Mouse (Mus musculus): ENCODE results near the gene Acsm1. TPM values are rescaled to one million over a fixed set of nuclear protein-coding genes. Genes with fewer than 3 reads are reported as not detected.
"Not testable (repeated sequence)": the region's sequence is repeated elsewhere in the genome, so short reads cannot be mapped to it uniquely, and the experiment has no call there.

Acsm1 gene
- polyA plus RNA-seq (2015; fragmentation: Nextera tagmentation; extraction: Ambion mirVana), result 15.5 and 16.7 TPM in 2 replicates

DNA sequence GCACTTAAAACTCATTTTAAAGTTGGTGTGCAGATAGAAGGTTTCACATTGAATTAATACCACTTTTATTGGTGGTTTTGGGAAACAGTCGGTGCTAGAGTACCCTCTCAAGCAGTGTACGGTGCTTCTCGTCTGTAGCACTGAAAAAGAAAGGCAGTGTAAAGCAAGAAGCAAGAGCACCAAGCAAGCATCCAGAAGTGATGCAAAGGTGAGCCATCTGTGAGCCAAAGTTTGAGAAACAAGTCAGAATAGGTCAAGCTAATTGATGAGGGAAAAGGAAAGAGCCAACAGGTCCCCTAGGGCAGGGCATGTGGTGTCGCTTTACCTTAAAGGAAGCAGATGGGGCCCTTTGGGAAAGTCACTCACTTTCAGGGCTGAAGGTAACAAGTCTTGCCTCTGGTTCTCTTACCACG, at the start of gene Acsm1:
Acsm1 (plus strand) TSS at position 363 of the 413 bp plus-strand sequence.
- no peak within 1 kb of the TSS for H3K4me2 ChIP-seq (ENCODE audit: low read depth, low read length)
- H3K27ac ChIP-seq (ENCODE audit: low read length), result no peak within 1 kb of the TSS
- H3K36me3 ChIP-seq (ENCODE audit: control insufficient read depth, insufficient read depth), result no peaks in the 10 kb centered on the region
- no peak for ATAC-seq (ENCODE audit: low read depth)
- no peak within 1 kb of the TSS for H3K4me3 ChIP-seq (ENCODE audit: low read depth, low read length)
- H3K9ac ChIP-seq (ENCODE audit: low read depth, low read length), result no peak within 1 kb of the TSS
- no peaks in the 10 kb centered on the region for H3K4me1 ChIP-seq (ENCODE audit: control insufficient read depth, low read depth, low read length)
- H3K27me3 ChIP-seq (ENCODE audit: control insufficient read depth, insufficient read depth, low read depth, low read length), result no peaks in the 10 kb centered on the region
- WGBS (ENCODE audit: insufficient replicate concordance), result 56% methylated on average over 5 of the region's 5 CpGs
- H3K9me3 ChIP-seq (replicated peaks; ENCODE audit: control insufficient read depth, low read length), result no peaks in the 10 kb centered on the region

- no peaks in the 10 kb centered on the region for H3K36me3 ChIP-seq (ENCODE audit: control insufficient read depth, insufficient read depth)
- H3K27ac ChIP-seq (ENCODE audit: low read length), result no peak overlapping the region
- H3K4me1 ChIP-seq (ENCODE audit: control insufficient read depth, low read depth, low read length), result no peaks in the 10 kb centered on the region; the same call in 1 of the 2 replicates
- 50% methylated on average over 3 of the region's 3 CpGs for WGBS (ENCODE audit: insufficient replicate concordance)
- no peaks in the 10 kb centered on the region for H3K27me3 ChIP-seq (ENCODE audit: control insufficient read depth, insufficient read depth, low read depth, low read length)
- no peak overlapping the region for H3K4me3 ChIP-seq (ENCODE audit: low read depth, low read length)
- ATAC-seq (ENCODE audit: low read depth), result no peak
- H3K9me3 ChIP-seq (replicated peaks; ENCODE audit: control insufficient read depth, low read length), result no peaks in the 10 kb centered on the region
- H3K4me2 ChIP-seq (ENCODE audit: low read depth, low read length), result no peak overlapping the region
- no peak overlapping the region for H3K9ac ChIP-seq (ENCODE audit: low read depth, low read length)
Measured at GRCm38 (mm10) chr7:119559789-119560451, 46.9 kb upstream of the Acsm1 start.

DNA sequence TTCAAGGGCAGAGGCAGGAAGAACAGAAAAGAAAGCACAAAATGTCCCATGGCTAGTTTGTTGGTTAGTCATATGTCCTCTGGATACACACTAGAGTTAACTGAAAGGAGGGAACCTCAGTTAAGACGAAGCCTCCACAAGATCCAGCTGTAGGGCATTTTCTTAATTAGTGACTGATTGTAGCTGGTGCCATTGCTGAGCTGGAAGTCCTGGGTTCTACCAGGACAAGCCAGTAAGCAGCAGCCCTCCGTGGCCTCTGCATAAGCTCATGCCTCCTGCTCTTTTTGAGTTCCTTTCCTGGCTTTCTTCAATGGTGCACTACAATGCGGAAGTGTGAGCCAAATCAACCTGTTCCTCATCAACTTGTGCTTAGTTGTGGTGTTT, 46.4 kb upstream of the Acsm1 start:
- H3K9ac ChIP-seq (ENCODE audit: low read depth, low read length), result no peak overlapping the region
- H3K4me2 ChIP-seq (ENCODE audit: low read depth, low read length), result no peak overlapping the region
- no peaks in the 10 kb centered on the region for H3K9me3 ChIP-seq (replicated peaks; ENCODE audit: control insufficient read depth, low read length)
- H3K27ac ChIP-seq (ENCODE audit: low read length), result no peak overlapping the region
- WGBS (ENCODE audit: insufficient replicate concordance), result 55% methylated on average over 3 of the region's 3 CpGs
- no peaks in the 10 kb centered on the region for H3K36me3 ChIP-seq (ENCODE audit: control insufficient read depth, insufficient read depth)
- H3K4me1 ChIP-seq (ENCODE audit: control insufficient read depth, low read depth, low read length), result no peaks in the 10 kb centered on the region; the same call in 1 of the 2 replicates
- H3K27me3 ChIP-seq (ENCODE audit: control insufficient read depth, insufficient read depth, low read depth, low read length), result no peaks in the 10 kb centered on the region
- no peak overlapping the region for H3K4me3 ChIP-seq (ENCODE audit: low read depth, low read length)
- ATAC-seq (ENCODE audit: low read depth), result no peak

- ATAC-seq (ENCODE audit: low read depth), result no peak
- no peak overlapping the region for H3K4me2 ChIP-seq (ENCODE audit: low read depth, low read length)
- no peaks in the 10 kb centered on the region for H3K27me3 ChIP-seq (ENCODE audit: control insufficient read depth, insufficient read depth, low read depth, low read length)
- no peak overlapping the region for H3K9ac ChIP-seq (ENCODE audit: low read depth, low read length)
- H3K4me3 ChIP-seq (ENCODE audit: low read depth, low read length), result no peak overlapping the region
- whole genome bisulfite sequencing (ENCODE audit: insufficient replicate concordance), result 29% methylated on average over 4 of the region's 4 CpGs
- no peaks in the 10 kb centered on the region; the same call in 1 of the 2 replicates for H3K4me1 ChIP-seq (ENCODE audit: control insufficient read depth, low read depth, low read length)
- H3K36me3 ChIP-seq (ENCODE audit: control insufficient read depth, insufficient read depth), result no peaks in the 10 kb centered on the region
- H3K9me3 ChIP-seq (replicated peaks; ENCODE audit: control insufficient read depth, low read length), result no peaks in the 10 kb centered on the region
- H3K27ac ChIP-seq (ENCODE audit: low read length), result no peak overlapping the region
Measured at GRCm38 (mm10) chr7:119561441-119561840, 45.4 kb upstream of the Acsm1 start.

DNA sequence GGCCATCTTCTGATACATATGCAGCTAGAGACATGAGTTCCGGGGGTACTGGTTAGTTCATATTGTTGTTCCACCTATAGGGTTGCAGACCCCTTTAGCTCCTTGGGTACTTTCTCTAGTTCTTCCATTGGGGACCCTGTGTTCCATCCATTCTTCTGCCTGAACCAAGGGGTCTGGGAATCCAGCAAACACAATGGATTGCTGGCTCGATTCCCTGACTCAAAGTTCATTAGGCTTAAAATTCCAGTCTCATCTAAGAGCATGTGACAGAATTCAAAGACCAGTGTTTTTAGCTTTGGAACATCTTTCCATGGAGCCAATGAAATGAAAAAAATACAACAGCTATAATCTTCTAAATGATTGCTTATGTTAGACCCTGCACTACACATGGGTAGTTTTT, 44.4 kb upstream of the Acsm1 start:
- not testable (repeated sequence) for H3K4me3 ChIP-seq (ENCODE audit: low read depth, low read length); H3K36me3 ChIP-seq (ENCODE audit: control insufficient read depth, insufficient read depth); H3K9ac ChIP-seq (ENCODE audit: low read depth, low read length); H3K9me3 ChIP-seq (replicated peaks; ENCODE audit: control insufficient read depth, low read length); H3K4me1 ChIP-seq (ENCODE audit: control insufficient read depth, low read depth, low read length); H3K4me2 ChIP-seq (ENCODE audit: low read depth, low read length); ATAC-seq (ENCODE audit: low read depth); H3K27me3 ChIP-seq (ENCODE audit: control insufficient read depth, insufficient read depth, low read depth, low read length); H3K27ac ChIP-seq (ENCODE audit: low read length)
- 67% methylated on average over 2 of the region's 2 CpGs for WGBS (ENCODE audit: insufficient replicate concordance)

GRCm38 (mm10) chr7:119594530-119595107, 12.2 kb upstream of the Acsm1 start:
- H3K27me3 ChIP-seq (ENCODE audit: control insufficient read depth, insufficient read depth, low read depth, low read length), result no peaks in the 10 kb centered on the region
- no peak overlapping the region for H3K27ac ChIP-seq (ENCODE audit: low read length)
- no peak overlapping the region for H3K4me2 ChIP-seq (ENCODE audit: low read depth, low read length)
- no peak for ATAC-seq (ENCODE audit: low read depth)
- WGBS (ENCODE audit: insufficient replicate concordance), result 49% methylated on average over 3 of the region's 3 CpGs
- no peaks in the 10 kb centered on the region for H3K4me1 ChIP-seq (ENCODE audit: control insufficient read depth, low read depth, low read length)
- no peaks in the 10 kb centered on the region for H3K36me3 ChIP-seq (ENCODE audit: control insufficient read depth, insufficient read depth)
- no peak overlapping the region for H3K4me3 ChIP-seq (ENCODE audit: low read depth, low read length)
- no peaks in the 10 kb centered on the region for H3K9me3 ChIP-seq (replicated peaks; ENCODE audit: control insufficient read depth, low read length)
- no peak overlapping the region for H3K9ac ChIP-seq (ENCODE audit: low read depth, low read length)

DNA sequence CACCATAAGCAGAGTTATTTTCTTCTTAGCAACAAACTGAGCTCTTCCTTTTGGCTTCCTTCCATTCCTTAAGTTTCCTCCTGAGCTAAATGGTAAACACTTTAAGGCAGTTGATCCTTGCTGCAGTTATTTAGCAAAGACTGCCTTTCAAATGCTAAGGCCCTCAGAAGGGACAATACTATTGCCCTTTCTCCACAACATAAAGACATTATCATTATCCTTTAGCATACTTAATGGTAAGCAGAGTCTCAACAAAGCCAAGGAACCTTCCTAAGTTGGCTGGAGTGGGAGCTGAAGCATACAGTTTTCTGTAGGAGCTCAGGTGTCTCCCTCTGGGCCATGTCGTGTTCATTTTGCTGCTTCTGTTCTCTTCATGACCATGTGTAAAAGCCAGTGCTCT, 11.5 kb upstream of the Acsm1 start:
- H3K9ac ChIP-seq (ENCODE audit: low read depth, low read length), result no peak overlapping the region

DNA sequence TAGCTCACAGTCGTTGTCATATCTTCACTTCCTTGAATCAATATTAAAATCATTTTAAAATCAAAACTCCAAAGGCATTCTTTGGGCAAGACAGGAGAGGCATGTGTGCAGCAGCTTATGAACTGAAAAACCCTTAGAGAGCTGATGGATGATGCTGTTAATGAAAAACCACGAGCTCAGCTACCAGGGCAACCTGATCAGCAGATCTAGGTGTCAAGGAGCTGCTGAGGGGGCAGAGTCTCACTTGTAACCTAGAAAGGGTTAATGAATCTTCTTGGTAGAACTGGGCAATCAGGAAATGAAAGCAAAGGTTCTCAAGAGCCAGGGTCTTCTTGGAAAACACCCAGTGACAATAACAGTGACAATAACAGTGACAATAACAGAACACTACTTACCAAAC, 10.3 kb upstream of the Acsm1 start:
- WGBS (ENCODE audit: insufficient replicate concordance), result 32% methylated on average over 2 of the region's 2 CpGs
- H3K4me2 ChIP-seq (ENCODE audit: low read depth, low read length), result no peak overlapping the region
- no peak for ATAC-seq (ENCODE audit: low read depth)

More for the DNA sequence above, 11.5 kb upstream of the Acsm1 start:
- Histone ChIP-seq H3K9me3 (replicated peaks; ENCODE audit: control insufficient read depth, low read length) (no peaks in the 10 kb centered on the region), H3K4me3 (ENCODE audit: low read depth, low read length) (no peak overlapping the region), H3K27me3 (ENCODE audit: control insufficient read depth, insufficient read depth, low read depth, low read length) (no peaks in the 10 kb centered on the region), H3K4me2 (ENCODE audit: low read depth, low read length) (no peak overlapping the region), H3K27ac (ENCODE audit: low read length) (no peak overlapping the region), H3K4me1 (ENCODE audit: control insufficient read depth, low read depth, low read length) (no peaks in the 10 kb centered on the region), H3K36me3 (ENCODE audit: control insufficient read depth, insufficient read depth) (no peaks in the 10 kb centered on the region)
- 10% methylated on average over 1 of the region's 1 CpGs for WGBS (ENCODE audit: insufficient replicate concordance)
- no peak for ATAC-seq (ENCODE audit: low read depth)

GRCm38 (mm10) chr7:119601195-119601953, 5.5 kb upstream of the Acsm1 start:
- 59% methylated on average over 2 of the region's 2 CpGs for WGBS (ENCODE audit: insufficient replicate concordance)
- Histone ChIP-seq H3K27ac (ENCODE audit: low read length) (no peak overlapping the region), H3K4me1 (ENCODE audit: control insufficient read depth, low read depth, low read length) (no peaks in the 10 kb centered on the region), H3K27me3 (ENCODE audit: control insufficient read depth, insufficient read depth, low read depth, low read length) (no peaks in the 10 kb centered on the region), H3K4me2 (ENCODE audit: low read depth, low read length) (no peak overlapping the region), H3K9ac (ENCODE audit: low read depth, low read length) (no peak overlapping the region), H3K4me3 (ENCODE audit: low read depth, low read length) (no peak overlapping the region), H3K36me3 (ENCODE audit: control insufficient read depth, insufficient read depth) (no peaks in the 10 kb centered on the region), H3K9me3 (replicated peaks; ENCODE audit: control insufficient read depth, low read length) (no peaks in the 10 kb centered on the region)
- ATAC-seq (ENCODE audit: low read depth), result no peak

More for the DNA sequence above, 10.3 kb upstream of the Acsm1 start:
- Histone ChIP-seq H3K4me3 (ENCODE audit: low read depth, low read length) (no peak overlapping the region), H3K9me3 (replicated peaks; ENCODE audit: control insufficient read depth, low read length) (no peaks in the 10 kb centered on the region), H3K4me1 (ENCODE audit: control insufficient read depth, low read depth, low read length) (no peaks in the 10 kb centered on the region), H3K36me3 (ENCODE audit: control insufficient read depth, insufficient read depth) (no peaks in the 10 kb centered on the region), H3K27ac (ENCODE audit: low read length) (no peak overlapping the region), H3K27me3 (ENCODE audit: control insufficient read depth, insufficient read depth, low read depth, low read length) (no peaks in the 10 kb centered on the region), H3K9ac (ENCODE audit: low read depth, low read length) (no peak overlapping the region)
